Mouse (Mus musculus) hematopoietic stem cell, adult 5-6 weeks (primary cell): Measurements from ENCODE around the gene Srp54b. TPM values are rescaled to one million over a fixed set of nuclear protein-coding genes. Genes with fewer than 3 reads are reported as not detected.

Experiments used
- total RNA-seq: library from RNA; stranded (forward); fragments of 172-1452, 232-1000 nt; gene quantifications from 2 replicates; pipeline ENCODE4 v1.2.3, GENCODE M21; 2017

Srp54b gene
- total RNA-seq, 1 experiment from 2014 or later = 35.8 TPM

Other genes starting within 250 kb of the Srp54b start
- not detected in 2 replicates for gene Gm20403, start 168.6 kb upstream of the Srp54b start, total RNA-seq
- gene Baz1a, start 140.8 kb upstream of the Srp54b start, total RNA-seq = 66.6 and 74.0 TPM in 2 replicates
- 7.3 and 9.9 TPM in 2 replicates for gene 2700097O09Rik, start 75.0 kb upstream of the Srp54b start, total RNA-seq
- gene Srp54a, start 74.8 kb upstream of the Srp54b start, total RNA-seq = 131 and 262 TPM in 2 replicates
- gene Fam177a, start 30.6 kb upstream of the Srp54b start, total RNA-seq = 14.3 and 21.1 TPM in 2 replicates
- 3.0 TPM in 1 of 2 replicates, not detected in the other for gene 1700047I17Rik2, start 44.5 kb downstream of the Srp54b start, total RNA-seq
- 93.1 and 110 TPM in 2 replicates for gene Srp54c, start 75.1 kb downstream of the Srp54b start, total RNA-seq
- gene 1110008L16Rik, start 144.5 kb downstream of the Srp54b start, total RNA-seq = 25.1 and 29.5 TPM in 2 replicates
- gene Ppp2r3c, start 147.9 kb downstream of the Srp54b start, total RNA-seq = 26.2 and 30.3 TPM in 2 replicates
- 263 and 280 TPM in 2 replicates for gene Psma6, start 229.1 kb downstream of the Srp54b start, total RNA-seq